Comparison of ENCODE assay signal across 18 mouse cellular contexts in the genomic region with DNA sequence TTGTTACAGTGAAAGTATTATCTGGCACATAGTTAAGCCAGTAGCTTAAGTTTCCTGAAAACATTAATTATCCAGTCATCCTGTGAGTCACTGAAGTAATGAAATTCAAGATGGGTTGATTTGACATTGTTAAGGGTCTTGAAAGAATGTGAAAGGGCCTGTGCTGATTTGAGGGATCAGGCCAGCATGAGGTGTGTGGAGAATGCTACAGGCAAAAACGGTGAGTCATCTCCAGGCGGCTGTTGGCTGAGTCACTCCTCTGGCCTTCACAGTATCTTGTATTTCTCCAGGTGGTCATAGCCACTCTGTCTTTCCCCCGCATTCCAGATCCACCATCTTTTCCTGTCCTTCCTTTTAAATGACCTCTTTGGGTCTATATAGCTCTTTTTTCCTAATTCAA. TPM values are rescaled to one million over a fixed set of nuclear protein-coding genes. Genes with fewer than 3 reads are reported as not detected.
DNase-seq lines count a peak whose midpoint lies in the region; ATAC-seq and TF ChIP-seq lines count a peak whose summit lies in the region.
"Had no signal": no experiment of that assay in that cellular context is flagged by ENCODE, and none has a peak within 500 bp of the region (broad histone marks: within the 10 kb centered on the region; RNA-seq: fewer than 3 reads in every experiment).

No protein-coding gene starts in this region.

- H3K4me3 ChIP-seq in kidney, postnatal 0 days (replicated peaks; ENCODE audit: low read depth, low read length) = no peak overlapping the region
- no peak overlapping the region for H3K4me3 ChIP-seq in C2C12 (ENCODE audit: insufficient read depth, poor library complexity, severe bottlenecking)
- no peak overlapping the region for H3K4me3 ChIP-seq in embryonic facial prominence, embryonic 14.5 days (ENCODE audit: low read depth, low read length)
- H3K4me3 ChIP-seq in hindbrain, postnatal 0 days (ENCODE audit: low read length) = no peak overlapping the region
- H3K4me3 ChIP-seq: forebrain, embryonic 15.5 days; heart, embryonic 13.5 days; hindbrain, embryonic 10.5 days; midbrain, embryonic 15.5 days; neural tube, embryonic 12.5 days had no signal

- H3K9ac ChIP-seq in kidney, postnatal 0 days (ENCODE audit: low read depth, low read length) = no peak overlapping the region
- no peak overlapping the region for H3K9ac ChIP-seq in embryonic facial prominence, embryonic 14.5 days (ENCODE audit: low read depth, low read length)
- no peak overlapping the region for H3K9ac ChIP-seq in hindbrain, postnatal 0 days (replicated peaks; ENCODE audit: low read length)
- H3K9ac ChIP-seq: forebrain, embryonic 15.5 days; heart, embryonic 13.5 days; liver, postnatal 0 days; midbrain, embryonic 15.5 days; neural tube, embryonic 12.5 days had no signal

- H3K79me2 ChIP-seq in C2C12 (ENCODE audit: control insufficient read depth, insufficient read depth) = no peaks in the 10 kb centered on the region

- WGBS in kidney, postnatal 0 days = 56% methylated on average over 3 of the region's 3 CpGs
- 42% methylated on average over 3 of the region's 3 CpGs for WGBS in embryonic facial prominence, embryonic 14.5 days
- WGBS in hindbrain, postnatal 0 days = 66% methylated on average over 3 of the region's 3 CpGs

- no peaks in the 10 kb centered on the region for H3K27me3 ChIP-seq in kidney, postnatal 0 days (ENCODE audit: insufficient read depth, low read length)
- H3K27me3 ChIP-seq in C2C12 (ENCODE audit: control insufficient read depth, insufficient read depth, insufficient read length) = no peaks in the 10 kb centered on the region
- H3K27me3 ChIP-seq in embryonic facial prominence, embryonic 14.5 days (replicated peaks; ENCODE audit: control insufficient read depth, insufficient read depth, low read length) = no peaks in the 10 kb centered on the region
- no peaks in the 10 kb centered on the region for H3K27me3 ChIP-seq in hindbrain, postnatal 0 days (ENCODE audit: insufficient read depth, low read length)
- H3K27me3 ChIP-seq: forebrain, embryonic 15.5 days; heart, embryonic 13.5 days; midbrain, embryonic 15.5 days; neural tube, embryonic 12.5 days had no signal

- H3K9me3 ChIP-seq in kidney, postnatal 0 days (replicated peaks; ENCODE audit: low read length) = no peaks in the 10 kb centered on the region
- no peaks in the 10 kb centered on the region for H3K9me3 ChIP-seq in embryonic facial prominence, embryonic 14.5 days (ENCODE audit: control insufficient read depth, low read length)
- H3K9me3 ChIP-seq in hindbrain, postnatal 0 days (ENCODE audit: low read length) = no peaks in the 10 kb centered on the region
- H3K9me3 ChIP-seq: forebrain, embryonic 15.5 days; heart, embryonic 13.5 days; hindbrain, embryonic 10.5 days; midbrain, embryonic 15.5 days; neural tube, embryonic 12.5 days had no signal

- no peak for ATAC-seq in kidney, postnatal 0 days (replicated peaks; ENCODE audit: low FRiP score, low read depth)
- 0 out of 2 replicates have a peak, but pooled peaks have one; percentile 12 for ATAC-seq in embryonic facial prominence, embryonic 14.5 days (ENCODE audit: low read depth)
- ATAC-seq in hindbrain, postnatal 0 days = no peak
- ATAC-seq: activated CD4-positive, CD25-positive, alpha-beta regulatory T cell, adult 4 months; forebrain, embryonic 15.5 days; liver, postnatal 0 days; midbrain, embryonic 15.5 days had no signal

- H3ac ChIP-seq in C2C12 (ENCODE audit: control insufficient read depth, insufficient read length, low read depth) = no peak overlapping the region

- no peaks in the 10 kb centered on the region for H3K4me1 ChIP-seq in kidney, postnatal 0 days (replicated peaks; ENCODE audit: insufficient read depth, low read length)
- no peaks in the 10 kb centered on the region for H3K4me1 ChIP-seq in embryonic facial prominence, embryonic 14.5 days (ENCODE audit: control insufficient read depth, insufficient read depth, low read length)
- no peaks in the 10 kb centered on the region for H3K4me1 ChIP-seq in hindbrain, postnatal 0 days (ENCODE audit: insufficient read depth, low read length)
- H3K4me1 ChIP-seq: forebrain, embryonic 15.5 days; heart, embryonic 13.5 days; hindbrain, embryonic 10.5 days; midbrain, embryonic 15.5 days; neural tube, embryonic 12.5 days had no signal

- TF ChIP-seq CTCF in kidney, postnatal 0 days (IDR thresholded peaks at IDR 0.05; ENCODE audit: low read depth) = no peak
- TF ChIP-seq CTCF in C2C12 (IDR thresholded peaks at IDR 0.05; ENCODE audit: control insufficient read depth, insufficient read depth, insufficient read length) = no peak
- no peak for TF ChIP-seq CTCF in hindbrain, postnatal 0 days (IDR thresholded peaks at IDR 0.05; ENCODE audit: low read depth)

- H3K4me2 ChIP-seq in kidney, postnatal 0 days (ENCODE audit: low read length) = no peak overlapping the region
- H3K4me2 ChIP-seq in embryonic facial prominence, embryonic 14.5 days (ENCODE audit: low read depth, low read length) = no peak overlapping the region
- no peak overlapping the region for H3K4me2 ChIP-seq in hindbrain, postnatal 0 days (ENCODE audit: low read depth, low read length)
- H3K4me2 ChIP-seq: forebrain, embryonic 15.5 days; heart, embryonic 13.5 days; midbrain, embryonic 15.5 days; neural tube, embryonic 12.5 days had no signal

- no peaks in the 10 kb centered on the region for H3K79me3 ChIP-seq in C2C12 (ENCODE audit: low read depth)

- DNase-seq in kidney, postnatal 0 days (ENCODE audit: low spot score) = peak; percentile 14
- DNase-seq in kidney, adult 18-20 months = no peak
- DNase-seq in NIH3T3 (ENCODE audit: low read depth) = peak; percentile 39
- DNase-seq in embryonic facial prominence, embryonic 14.5 days (ENCODE audit: low spot score) = no peak
- DNase-seq in heart, adult 8-10 months (ENCODE audit: low spot score) = no peak
- no peak for DNase-seq in hindbrain, postnatal 0 days (ENCODE audit: low spot score)
- DNase-seq: gastrocnemius, postnatal 36 days; kidney, postnatal 25 days; liver, postnatal 0 days; lung, postnatal 36 days; retina, postnatal 1 day had no signal

- H3K27ac ChIP-seq in kidney, postnatal 0 days = no peak overlapping the region
- no peak overlapping the region for H3K27ac ChIP-seq in embryonic facial prominence, embryonic 14.5 days (replicated peaks; ENCODE audit: low read depth, low read length)
- no peak overlapping the region for H3K27ac ChIP-seq in hindbrain, postnatal 0 days
- H3K27ac ChIP-seq: forebrain, embryonic 15.5 days; heart, embryonic 13.5 days; hindbrain, embryonic 10.5 days; midbrain, embryonic 15.5 days; neural tube, embryonic 12.5 days had no signal

- no peaks in the 10 kb centered on the region for H3K36me3 ChIP-seq in kidney, postnatal 0 days (ENCODE audit: insufficient read depth, low read length)
- no peaks in the 10 kb centered on the region for H3K36me3 ChIP-seq in C2C12 (ENCODE audit: control insufficient read depth, insufficient read depth)
- no peaks in the 10 kb centered on the region for H3K36me3 ChIP-seq in embryonic facial prominence, embryonic 14.5 days (ENCODE audit: control insufficient read depth, insufficient read depth, low read length)
- no peaks in the 10 kb centered on the region for H3K36me3 ChIP-seq in hindbrain, postnatal 0 days (ENCODE audit: insufficient read depth, low read length)
- H3K36me3 ChIP-seq: forebrain, embryonic 15.5 days; heart, embryonic 13.5 days; hindbrain, embryonic 10.5 days; midbrain, embryonic 15.5 days; neural tube, embryonic 12.5 days had no signal

TF ChIP-seq in C2C12, 6 proteins besides CTCF, POLR2A, EP300 and RAD21:
- TF ChIP-seq MAX (IDR thresholded peaks at IDR 0.05) (peak; percentile 74), CEBPB (IDR thresholded peaks at IDR 0.05; ENCODE audit: low read depth) (no peak), MYOD1 (IDR thresholded peaks at IDR 0.05; ENCODE audit: control insufficient read depth, insufficient read length, low read depth) (peak; percentile 92), FOSL1 (IDR thresholded peaks at IDR 0.05; ENCODE audit: insufficient read depth, low read length, poor library complexity, severe bottlenecking) (peak; percentile 96), MYOG (IDR thresholded peaks at IDR 0.05; ENCODE audit: control insufficient read depth, extremely low read depth, insufficient read length) (no peak), USF1 (IDR thresholded peaks at IDR 0.05; ENCODE audit: low read depth) (peak; percentile 5)
TF ChIP-seq in C2C12: peak in this region for 4.

RNA-seq across cellular contexts. Expression of gene Sema3e, which starts 50.4 kb away (rescaled TPM):
- polyA plus RNA-seq in kidney, postnatal 0 days (2015; fragmentation: Nextera tagmentation; extraction: Ambion mirVana) = 1.6 and 1.8 TPM in 2 replicates
- polyA plus RNA-seq in C2C12 (2012; fragmentation: generic; extraction: Trizol) = 10.6 TPM
- polyA plus RNA-seq in embryonic facial prominence, embryonic 14.5 days (2014; fragmentation: Nextera tagmentation; extraction: Ambion mirVana) = 4.4 and 4.8 TPM in 2 replicates
- under 1 TPM; 0.19 to 0.32 (median 0.23) TPM for total RNA-seq in heart, adult 8-10 months (2022)
- total RNA-seq in hindbrain, postnatal 0 days (2014; rRNA removed) = 3.6 and 4.2 TPM in 2 replicates
- 3.5 and 3.6 TPM in 2 replicates for polyA plus RNA-seq in hindbrain, postnatal 0 days (2015; fragmentation: Nextera tagmentation; extraction: Ambion mirVana)

Comparison
In these comparisons a context has a peak if more than half of its experiments do, and no peak if none do; other contexts are left out.
1. DNase-seq: peak in kidney, postnatal 0 days (single experiment) and NIH3T3 (single experiment); none in kidney, adult 18-20 months (single experiment), embryonic facial prominence, embryonic 14.5 days (single experiment), heart, adult 8-10 months (single experiment) and hindbrain, postnatal 0 days (single experiment).